Comparison of ENCODE assay signal across 13 mouse cellular contexts in genomic region chr15:94220686-94221085, GRCm38 (mm10).
DNase-seq lines count a peak whose midpoint lies in the region; ATAC-seq and TF ChIP-seq lines count a peak whose summit lies in the region.
"Had no signal": no experiment of that assay in that cellular context is flagged by ENCODE, and none has a peak within 500 bp of the region (broad histone marks: within the 10 kb centered on the region; RNA-seq: fewer than 3 reads in every experiment).

No protein-coding gene starts in this region.

- H3K27me3 ChIP-seq in kidney, postnatal 0 days (ENCODE audit: insufficient read depth, low read length): no peaks in the 10 kb centered on the region
- peaks cover 1% of the 10 kb centered on the region for H3K27me3 ChIP-seq in kidney, adult 2 months (replicated peaks; ENCODE audit: control insufficient read depth, insufficient read depth, low read length)
- H3K27me3 ChIP-seq in heart, embryonic 12.5 days (replicated peaks): no peaks in the 10 kb centered on the region
- H3K27me3 ChIP-seq: megakaryocyte, embryonic 14.5 days had no signal

- no peak overlapping the region for H3K27ac ChIP-seq in kidney, postnatal 0 days
- no peak overlapping the region for H3K27ac ChIP-seq in kidney, adult 2 months (ENCODE audit: insufficient read depth, low read depth, low read length)
- peak overlapping the region; percentile 60; the same call in 1 of the 2 replicates for H3K27ac ChIP-seq in heart, embryonic 12.5 days (ENCODE audit: poor library complexity, severe bottlenecking)
- no peak overlapping the region for H3K27ac ChIP-seq in gastrocnemius, adult 2 months

- intact Hi-C loops in gastrocnemius, adult 2 months (cut with DNase I): no loop called here

- no peak for ATAC-seq in kidney, postnatal 0 days (replicated peaks; ENCODE audit: low FRiP score, low read depth)
- ATAC-seq in heart, embryonic 12.5 days (ENCODE audit: insufficient number of reproducible peaks, low FRiP score): no peak
- ATAC-seq: activated CD4-positive, CD25-positive, alpha-beta regulatory T cell, adult 4 months had no signal

- peaks cover 6% of the 10 kb centered on the region for H3K4me1 ChIP-seq in kidney, postnatal 0 days (replicated peaks; ENCODE audit: insufficient read depth, low read length)
- no peaks in the 10 kb centered on the region for H3K4me1 ChIP-seq in kidney, adult 2 months (ENCODE audit: control insufficient read depth, insufficient read depth, low read length)
- H3K4me1 ChIP-seq in heart, embryonic 12.5 days (replicated peaks): peaks cover 39% of the 10 kb centered on the region
- H3K4me1 ChIP-seq: megakaryocyte, embryonic 14.5 days had no signal

- WGBS in kidney, postnatal 0 days: 11% methylated on average over 8 of the region's 8 CpGs
- 24% methylated on average over 8 of the region's 8 CpGs for WGBS in kidney, adult 2 months
- 41% methylated on average over 8 of the region's 8 CpGs for WGBS in heart, embryonic 12.5 days

- no peak for TF ChIP-seq CTCF in kidney, postnatal 0 days (IDR thresholded peaks at IDR 0.05; ENCODE audit: low read depth)
- no peak for TF ChIP-seq CTCF in kidney, adult 2 months (conservative IDR thresholded peaks at IDR 0.05; ENCODE audit: insufficient read depth, insufficient read length, low read depth, low read length)
- TF ChIP-seq CTCF in gastrocnemius, adult 2 months (IDR thresholded peaks at IDR 0.05): no peak

- H3K9me3 ChIP-seq in kidney, postnatal 0 days (replicated peaks; ENCODE audit: low read length): no peaks in the 10 kb centered on the region
- H3K9me3 ChIP-seq in heart, embryonic 12.5 days (replicated peaks): no peaks in the 10 kb centered on the region

- H3K4me2 ChIP-seq in kidney, postnatal 0 days (ENCODE audit: low read length): no peak overlapping the region
- no peak overlapping the region for H3K4me2 ChIP-seq in heart, embryonic 12.5 days
- H3K4me2 ChIP-seq: liver, embryonic 11.5 days had no signal

- DNase-seq in embryo, embryonic 10 days (ENCODE audit: low spot score): peak; percentile 31
- no peak for DNase-seq in embryo, embryonic 9.5 days (ENCODE audit: extremely low spot score)
- DNase-seq in kidney, postnatal 0 days (ENCODE audit: low spot score): peak; percentile 84
- no peak for DNase-seq in kidney, adult 2 months
- DNase-seq in lung, postnatal 25 days (ENCODE audit: low spot score): peak; percentile 12
- no peak for DNase-seq in gastrocnemius, adult 2 months
- DNase-seq in cerebellum, adult 11 months: no peak
- DNase-seq: cerebellum, postnatal 25 days; right cerebral cortex, postnatal 25 days had no signal

- no peak overlapping the region for H3K4me3 ChIP-seq in kidney, postnatal 0 days (replicated peaks; ENCODE audit: low read depth, low read length)
- no peak overlapping the region for H3K4me3 ChIP-seq in kidney, adult 2 months (ENCODE audit: insufficient read depth, low read depth, low read length)
- no peak overlapping the region for H3K4me3 ChIP-seq in heart, embryonic 12.5 days
- no peak overlapping the region for H3K4me3 ChIP-seq in gastrocnemius, adult 2 months
- H3K4me3 ChIP-seq: megakaryocyte, embryonic 14.5 days had no signal

- TF ChIP-seq POLR2A in kidney, adult 2 months (IDR thresholded peaks at IDR 0.05; ENCODE audit: low read depth, low read length): no peak

- H3K9ac ChIP-seq in kidney, postnatal 0 days (ENCODE audit: low read depth, low read length): no peak overlapping the region
- no peak overlapping the region for H3K9ac ChIP-seq in heart, embryonic 12.5 days

- H3K36me3 ChIP-seq in kidney, postnatal 0 days (ENCODE audit: insufficient read depth, low read length): no peaks in the 10 kb centered on the region
- no peaks in the 10 kb centered on the region for H3K36me3 ChIP-seq in kidney, adult 2 months (ENCODE audit: control insufficient read depth, insufficient read depth, low read length)
- no peaks in the 10 kb centered on the region for H3K36me3 ChIP-seq in heart, embryonic 12.5 days

Comparison
In these comparisons a context has a peak if more than half of its experiments do, and no peak if none do; other contexts are left out.
1. DNase-seq: peak in embryo, embryonic 10 days (single experiment), kidney, postnatal 0 days (single experiment) and lung, postnatal 25 days (single experiment); none in embryo, embryonic 9.5 days (single experiment), kidney, adult 2 months (single experiment), gastrocnemius, adult 2 months (single experiment) and cerebellum, adult 11 months (single experiment).